Mouse (Mus musculus) lung, embryonic 15.5 days (tissue): ENCODE measurements around the gene Atp11a. TPM values are rescaled to one million over a fixed set of nuclear protein-coding genes. Genes with fewer than 3 reads are reported as not detected.

Experiments
- ATAC-seq: fragments of 200-750 bp; cut with Nextera tagmentation; 2 replicates; pipeline ENCODE4 v1.8.0; 2017; ENCODE audit warnings: moderate number of reproducible peaks, borderline replicate concordance; ENCODE audit not compliant: low FRiP score, low TSS enrichment; ENCODE audit errors: extremely low read depth
- H3K27ac ChIP-seq: fragments of 300-500 bp; sonication (generic); 2 replicates; pipeline ENCODE4 v1.5.1; 2015; ENCODE audit warnings: moderate library complexity, mild to moderate bottlenecking, inconsistent platforms
- H3K27me3 ChIP-seq: fragments of 300-500 bp; sonication (generic); 2 replicates; pipeline ENCODE4 v1.6.1; 2015; ENCODE audit warnings: inconsistent platforms
- H3K36me3 ChIP-seq: fragments of 300-500 bp; sonication (generic); 2 replicates; pipeline ENCODE4 v1.6.1; 2015; ENCODE audit warnings: inconsistent platforms
- H3K4me1 ChIP-seq: fragments of 300-500 bp; sonication (generic); 2 replicates; pipeline ENCODE4 v1.6.1; 2015; ENCODE audit warnings: inconsistent platforms
- H3K4me2 ChIP-seq: fragments of 300-500 bp; sonication (generic); 2 replicates; pipeline ENCODE4 v1.6.1; 2015; ENCODE audit warnings: inconsistent platforms, mild to moderate bottlenecking, moderate library complexity
- H3K4me3 ChIP-seq: fragments of 300-500 bp; sonication (generic); 2 replicates; pipeline ENCODE4 v1.5.1; 2015; ENCODE audit warnings: mild to moderate bottlenecking, inconsistent platforms
- H3K9ac ChIP-seq: fragments of 300-500 bp; sonication (generic); 2 replicates; pipeline ENCODE4 v1.6.1; 2015; ENCODE audit warnings: inconsistent platforms
- H3K9me3 ChIP-seq: fragments of 300-500 bp; sonication (generic); 2 replicates; pipeline ENCODE4 v1.6.1; 2016; ENCODE audit warnings: inconsistent platforms
- WGBS: fragments of 180-500 bp; shearing (Covaris S2); methylation state at CpG from one replicate; pipeline ENCODE4 v1.1.7; 2015; 5-methylcytosine and 5-hydroxymethylcytosine counted together
- polyA plus RNA-seq: library from polyadenylated mRNA; unstranded; fragments of >200 nt; fragmentation: Nextera tagmentation; extraction: Ambion mirVana; gene quantifications from 2 replicates; pipeline ENCODE4 v1.2.1, GENCODE M21; 2015

Atp11a gene
- polyA plus RNA-seq, 1 experiment from 2014 or later: 21.8 TPM

DNA sequence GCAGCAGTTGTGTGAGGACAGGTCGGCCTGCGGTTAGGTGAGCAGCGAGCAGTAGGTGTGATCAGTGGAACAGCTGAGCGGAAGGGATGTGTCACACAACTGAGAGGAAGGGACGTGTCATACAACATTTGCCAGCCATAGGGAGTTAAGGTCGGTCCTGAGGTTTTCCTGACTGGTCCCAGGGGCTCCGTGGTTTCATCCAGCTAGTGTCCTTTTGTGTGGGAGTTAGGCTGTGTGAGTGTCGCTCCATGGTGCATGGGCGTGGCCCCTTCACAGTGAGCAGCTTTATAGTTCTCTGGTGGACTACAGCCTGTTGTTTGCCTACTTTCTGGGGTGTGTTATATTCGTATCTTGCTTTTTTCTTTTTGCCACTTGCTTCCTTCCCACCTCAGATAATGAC lies 94.4 kb downstream of the Atp11a start:
- no peak overlapping the region for H3K9ac ChIP-seq
- no peaks in the 10 kb centered on the region for H3K9me3 ChIP-seq
- H3K36me3 ChIP-seq: peaks cover 49% of the 10 kb centered on the region
- H3K27me3 ChIP-seq: no peaks in the 10 kb centered on the region
- no peak overlapping the region for H3K4me3 ChIP-seq
- no peak for ATAC-seq
- H3K27ac ChIP-seq: no peak overlapping the region
- WGBS: 81% methylated on average over 10 of the region's 10 CpGs
- no peaks in the 10 kb centered on the region for H3K4me1 ChIP-seq
- no peak overlapping the region for H3K4me2 ChIP-seq

DNA sequence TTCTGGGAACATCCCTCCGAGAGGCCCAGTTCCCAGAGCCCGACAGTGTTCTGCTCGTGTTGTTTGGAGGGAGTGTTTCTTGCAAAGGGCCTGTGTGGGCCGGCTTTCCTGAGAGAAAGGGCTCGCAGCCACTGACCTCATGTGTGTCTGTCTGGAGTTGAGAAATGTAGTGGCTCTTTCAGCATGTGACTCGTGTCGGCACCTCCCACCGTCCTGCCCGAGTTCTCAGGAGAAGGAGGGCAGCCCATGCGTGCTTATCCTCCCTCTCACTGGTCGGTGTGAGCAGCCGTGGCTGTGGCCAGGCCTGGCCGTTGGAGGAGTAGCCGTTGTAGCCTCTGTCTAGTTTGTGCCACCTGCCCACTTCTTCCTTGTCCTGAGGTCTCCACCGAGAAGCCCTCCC lies 99.2 kb downstream of the Atp11a start:
- no peak overlapping the region for H3K27ac ChIP-seq
- WGBS: 65% methylated on average over 15 of the region's 15 CpGs
- no peak overlapping the region for H3K4me3 ChIP-seq
- peaks cover 11% of the 10 kb centered on the region; the same call in 1 of the 2 replicates for H3K36me3 ChIP-seq
- H3K9me3 ChIP-seq: no peaks in the 10 kb centered on the region
- H3K4me2 ChIP-seq: no peak overlapping the region
- H3K9ac ChIP-seq: no peak overlapping the region
- H3K27me3 ChIP-seq: no peaks in the 10 kb centered on the region
- no peak for ATAC-seq
- H3K4me1 ChIP-seq: no peaks in the 10 kb centered on the region

DNA sequence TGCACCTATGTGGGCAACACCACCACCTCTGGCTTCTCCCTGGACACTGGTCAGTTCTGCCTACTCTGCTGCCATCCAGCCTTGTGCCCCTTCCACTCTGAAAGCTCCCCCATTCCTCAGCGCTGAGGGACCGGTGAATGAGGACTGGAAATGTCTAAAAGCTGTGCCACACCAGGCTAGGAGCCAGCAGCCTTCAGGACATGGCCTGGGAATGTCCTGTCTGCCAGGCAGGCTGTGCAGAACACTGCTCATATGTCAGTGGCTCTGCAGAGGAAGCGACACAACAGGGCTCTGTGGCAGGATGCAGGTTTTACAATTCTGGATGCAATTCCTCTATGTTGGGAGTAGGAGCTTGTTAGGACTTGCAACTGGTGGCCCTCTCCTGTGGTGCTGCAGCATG lies 106.2 kb downstream of the Atp11a start:
- no peak for ATAC-seq

DNA sequence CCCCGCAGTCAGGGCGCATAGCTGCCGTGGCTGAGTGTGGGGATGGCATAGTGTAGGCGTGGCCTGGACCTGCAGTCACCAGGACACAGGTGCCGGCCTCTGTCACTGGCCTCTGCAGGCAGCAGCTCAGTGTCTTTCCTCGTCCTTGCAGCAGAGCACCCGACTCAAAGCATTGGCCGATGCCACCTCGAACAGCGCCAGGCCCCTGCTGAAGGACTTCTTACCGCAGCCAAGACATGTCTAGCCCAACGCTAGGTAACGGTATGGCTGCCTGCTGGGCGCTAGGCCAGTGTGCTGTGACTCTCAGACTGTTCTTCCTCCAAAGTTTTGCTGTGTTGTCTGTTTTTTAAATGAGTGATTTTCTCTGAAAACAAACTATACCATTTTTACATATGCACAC lies 106.8 kb downstream of the Atp11a start:
- Histone ChIP-seq H3K4me3 (no peak overlapping the region), H3K9me3 (no peaks in the 10 kb centered on the region), H3K4me2 (no peak overlapping the region), H3K4me1 (no peaks in the 10 kb centered on the region), H3K27ac (no peak overlapping the region), H3K36me3 (peaks cover 9% of the 10 kb centered on the region; the same call in 1 of the 2 replicates), H3K27me3 (no peaks in the 10 kb centered on the region), H3K9ac (no peak overlapping the region)
- WGBS: 89% methylated on average over 14 of the region's 14 CpGs
- ATAC-seq: no peak

More for the DNA sequence above, 106.2 kb downstream of the Atp11a start:
- Histone ChIP-seq H3K27ac (no peak overlapping the region), H3K9me3 (no peaks in the 10 kb centered on the region), H3K4me2 (no peak overlapping the region), H3K36me3 (peaks cover 9% of the 10 kb centered on the region; the same call in 1 of the 2 replicates), H3K9ac (no peak overlapping the region), H3K4me1 (no peaks in the 10 kb centered on the region), H3K27me3 (no peaks in the 10 kb centered on the region), H3K4me3 (no peak overlapping the region)
- WGBS: 89% methylated on average over 3 of the region's 3 CpGs

DNA sequence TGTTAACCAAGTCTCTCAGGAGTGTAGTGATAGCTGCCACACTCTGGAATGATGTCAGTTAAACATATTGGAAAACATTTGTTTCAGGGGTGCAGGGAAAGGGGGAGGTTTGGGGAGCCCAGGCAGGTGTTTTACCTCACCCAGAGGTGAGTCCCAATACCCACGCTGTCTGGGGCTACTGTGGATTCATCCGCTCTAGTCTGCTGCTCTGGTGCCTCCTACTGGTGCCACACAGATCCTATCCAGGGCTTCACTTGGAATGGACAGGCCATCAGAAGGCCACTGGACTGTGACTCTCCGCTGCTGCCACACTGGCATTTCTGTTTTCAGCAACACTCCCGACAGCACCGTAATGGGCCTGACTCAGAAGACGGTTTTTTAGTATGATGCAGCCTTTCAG lies 109.0 kb downstream of the Atp11a start:
- H3K27ac ChIP-seq: no peak overlapping the region
- H3K4me3 ChIP-seq: no peak overlapping the region
- ATAC-seq: no peak
- no peaks in the 10 kb centered on the region for H3K27me3 ChIP-seq
- H3K36me3 ChIP-seq: 0 out of 2 replicates have a peak, but pooled peaks cover 9% of the 10 kb centered on the region
- H3K4me1 ChIP-seq: no peaks in the 10 kb centered on the region
- H3K9me3 ChIP-seq: no peaks in the 10 kb centered on the region
- no peak overlapping the region for H3K9ac ChIP-seq
- WGBS: 75% methylated on average over 6 of the region's 6 CpGs
- H3K4me2 ChIP-seq: no peak overlapping the region

DNA sequence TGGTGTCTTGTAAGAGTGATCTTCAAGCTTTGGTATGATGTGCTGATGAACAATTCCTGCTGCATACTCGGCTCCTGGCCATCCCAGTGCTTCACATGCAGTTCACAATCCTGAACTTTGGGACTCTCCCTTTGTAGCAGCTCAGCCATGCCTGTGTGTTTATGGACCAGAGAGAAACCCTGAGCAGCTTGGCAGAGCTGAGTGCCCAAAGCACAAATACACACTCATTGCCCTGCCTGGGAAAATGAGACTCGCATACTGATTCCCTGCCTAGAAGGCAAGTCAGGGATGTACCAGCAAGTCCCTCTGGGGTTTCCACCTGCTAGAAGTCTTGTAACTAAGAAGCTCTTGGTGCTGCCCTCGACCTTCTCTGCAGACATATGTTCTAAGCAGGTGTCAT lies 112.8 kb downstream of the Atp11a start:
- Histone ChIP-seq H3K4me2 (no peak overlapping the region), H3K4me1 (peaks cover 19% of the 10 kb centered on the region), H3K4me3 (no peak overlapping the region), H3K36me3 (0 out of 2 replicates have a peak, but pooled peaks cover 3% of the 10 kb centered on the region), H3K27ac (no peak overlapping the region), H3K9me3 (no peaks in the 10 kb centered on the region), H3K9ac (no peak overlapping the region), H3K27me3 (peaks cover 4% of the 10 kb centered on the region; the same call in 1 of the 2 replicates)
- WGBS: 74% methylated on average over 3 of the region's 3 CpGs
- no peak for ATAC-seq

DNA sequence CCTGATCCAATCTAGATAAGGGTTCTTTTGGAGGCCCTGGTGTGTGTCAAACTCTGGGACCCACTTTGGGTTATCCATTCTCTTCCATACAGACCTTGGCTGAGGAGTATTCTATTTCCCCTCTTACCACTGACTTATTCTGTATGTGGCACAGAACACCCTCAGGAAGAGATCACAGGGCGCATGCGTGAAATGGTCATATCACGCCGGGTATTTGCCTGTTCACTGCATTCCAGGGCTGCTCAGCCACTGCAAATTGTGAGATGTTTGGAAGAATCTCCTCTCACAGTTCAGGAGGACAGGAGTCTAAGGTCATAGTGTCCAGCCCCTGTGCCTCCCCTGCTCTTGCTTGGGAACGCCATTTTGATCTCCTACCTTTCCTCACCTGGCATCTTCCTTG lies 113.8 kb downstream of the Atp11a start:
- ATAC-seq: no peak
- H3K36me3 ChIP-seq: 0 out of 2 replicates have a peak, but pooled peaks cover under 1% of the 10 kb centered on the region

DNA sequence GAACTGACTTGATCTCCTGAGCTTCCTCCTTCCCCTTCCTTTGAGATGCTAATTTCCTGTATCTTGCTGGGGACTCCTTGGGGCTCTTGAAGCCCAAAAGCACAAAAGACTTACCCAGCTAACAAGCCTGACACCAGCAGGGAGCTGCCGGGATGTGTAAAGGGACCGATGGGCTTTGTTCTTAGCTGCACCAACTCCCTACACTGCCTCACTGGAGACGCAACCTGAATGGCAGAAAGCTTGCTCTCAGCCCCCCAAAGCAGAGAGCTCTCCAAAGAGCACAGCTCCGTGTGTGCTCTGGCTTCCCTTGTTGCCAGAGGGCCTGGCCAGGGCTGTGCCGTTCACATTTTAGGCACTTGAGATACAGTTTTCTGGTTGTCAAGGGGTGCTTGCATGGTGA lies 114.6 kb downstream of the Atp11a start:
- 8% methylated on average over 5 of the region's 5 CpGs for WGBS
- no peak overlapping the region for H3K9ac ChIP-seq

More for the DNA sequence above, 113.8 kb downstream of the Atp11a start:
- Histone ChIP-seq H3K4me2 (no peak overlapping the region), H3K9ac (no peak overlapping the region), H3K4me3 (no peak overlapping the region), H3K27me3 (peaks cover 4% of the 10 kb centered on the region; the same call in 1 of the 2 replicates), H3K27ac (no peak overlapping the region), H3K9me3 (no peaks in the 10 kb centered on the region), H3K4me1 (peaks cover 20% of the 10 kb centered on the region)
- 84% methylated on average over 5 of the region's 5 CpGs for WGBS

DNA sequence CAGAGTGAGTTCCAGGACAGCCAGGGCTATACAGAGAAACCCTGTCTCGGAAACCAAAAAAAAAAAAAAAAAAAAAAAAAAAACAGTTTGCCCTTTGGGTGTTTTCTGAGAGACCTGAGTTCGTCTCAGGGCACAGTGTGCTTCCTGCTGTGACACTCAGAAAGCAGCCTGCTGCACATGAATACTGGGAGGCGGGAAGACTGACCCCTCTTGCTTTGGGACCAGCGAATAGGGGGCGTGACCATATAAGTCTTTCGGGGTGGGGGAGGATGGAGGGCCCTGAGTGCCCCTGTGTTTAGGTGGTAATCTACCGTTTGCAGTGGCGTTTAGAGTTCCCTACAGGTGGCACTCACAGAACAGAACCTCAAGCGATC lies 116.2 kb downstream of the Atp11a start:
- Histone ChIP-seq H3K9ac (0 out of 2 replicates have a peak overlapping the region, but pooled peaks have one; percentile 13), H3K4me1 (peaks cover 20% of the 10 kb centered on the region), H3K9me3 (no peaks in the 10 kb centered on the region), H3K36me3 (no peaks in the 10 kb centered on the region), H3K4me2 (peak overlapping the region; percentile 83), H3K27ac (no peak overlapping the region), H3K27me3 (peaks cover 4% of the 10 kb centered on the region; the same call in 1 of the 2 replicates), H3K4me3 (peak overlapping the region; percentile 52)
- 7% methylated on average over 8 of the region's 9 CpGs for WGBS
- no peak for ATAC-seq

More for the DNA sequence above, 114.6 kb downstream of the Atp11a start:
- no peak overlapping the region for H3K27ac ChIP-seq
- no peak overlapping the region for H3K4me2 ChIP-seq
- peaks cover 4% of the 10 kb centered on the region; the same call in 1 of the 2 replicates for H3K27me3 ChIP-seq
- H3K4me1 ChIP-seq: peaks cover 20% of the 10 kb centered on the region
- no peak overlapping the region for H3K4me3 ChIP-seq
- H3K36me3 ChIP-seq: no peaks in the 10 kb centered on the region
- no peak for ATAC-seq
- H3K9me3 ChIP-seq: no peaks in the 10 kb centered on the region

DNA sequence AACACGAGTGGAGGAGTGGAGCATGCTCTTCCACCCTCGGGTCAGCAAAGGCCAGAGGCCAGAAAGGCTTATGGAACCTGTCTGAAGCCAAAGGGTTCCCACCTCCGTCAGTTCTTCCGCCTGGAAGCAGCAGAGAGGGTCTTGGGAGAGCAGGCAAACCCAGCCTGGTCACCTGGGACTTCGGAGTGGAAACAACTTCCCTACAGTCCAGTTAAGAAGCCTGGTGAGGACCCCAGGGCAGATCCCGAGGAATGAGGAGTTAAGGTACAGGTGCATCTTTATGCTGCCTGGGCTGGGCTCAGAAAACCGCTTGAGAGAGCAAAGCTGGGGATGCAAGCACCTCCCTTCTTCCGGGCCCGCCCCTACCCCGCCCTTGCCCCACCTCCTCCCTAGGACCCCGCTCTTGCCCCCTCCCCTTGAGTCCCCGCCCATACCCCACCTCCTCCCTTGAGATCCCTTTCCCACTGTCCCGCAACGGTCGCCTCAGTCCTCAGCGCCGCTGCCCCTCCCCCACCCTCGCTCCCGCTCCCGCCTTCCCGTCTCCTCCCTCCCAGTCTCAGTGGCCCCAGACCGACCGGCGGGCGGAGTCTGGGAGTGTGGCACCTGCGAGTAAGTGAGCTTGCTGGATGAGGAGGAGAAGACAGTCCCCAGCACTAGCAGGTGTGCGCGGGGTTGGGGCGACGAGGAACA lies 116.7 kb downstream of the Atp11a start, which contains the start of gene Mcf2l:
Mcf2l (plus strand) TSS at position 450 of the 690 bp plus-strand sequence.
- H3K4me2 ChIP-seq: peak within 1 kb of the TSS; percentile 83
- 2% methylated on average over 30 of the region's 30 CpGs for WGBS
- ATAC-seq: peak; percentile 71
- H3K27me3 ChIP-seq: peaks cover 4% of the 10 kb centered on the region; the same call in 1 of the 2 replicates
- 0 out of 2 replicates have a peak within 1 kb of the TSS, but pooled peaks have one; percentile 11 for H3K27ac ChIP-seq
- no peaks in the 10 kb centered on the region for H3K9me3 ChIP-seq
- H3K4me3 ChIP-seq: peak within 1 kb of the TSS; percentile 52
- peaks cover 20% of the 10 kb centered on the region for H3K4me1 ChIP-seq
- H3K36me3 ChIP-seq: no peaks in the 10 kb centered on the region
- H3K9ac ChIP-seq: peak within 1 kb of the TSS; percentile 29

DNA sequence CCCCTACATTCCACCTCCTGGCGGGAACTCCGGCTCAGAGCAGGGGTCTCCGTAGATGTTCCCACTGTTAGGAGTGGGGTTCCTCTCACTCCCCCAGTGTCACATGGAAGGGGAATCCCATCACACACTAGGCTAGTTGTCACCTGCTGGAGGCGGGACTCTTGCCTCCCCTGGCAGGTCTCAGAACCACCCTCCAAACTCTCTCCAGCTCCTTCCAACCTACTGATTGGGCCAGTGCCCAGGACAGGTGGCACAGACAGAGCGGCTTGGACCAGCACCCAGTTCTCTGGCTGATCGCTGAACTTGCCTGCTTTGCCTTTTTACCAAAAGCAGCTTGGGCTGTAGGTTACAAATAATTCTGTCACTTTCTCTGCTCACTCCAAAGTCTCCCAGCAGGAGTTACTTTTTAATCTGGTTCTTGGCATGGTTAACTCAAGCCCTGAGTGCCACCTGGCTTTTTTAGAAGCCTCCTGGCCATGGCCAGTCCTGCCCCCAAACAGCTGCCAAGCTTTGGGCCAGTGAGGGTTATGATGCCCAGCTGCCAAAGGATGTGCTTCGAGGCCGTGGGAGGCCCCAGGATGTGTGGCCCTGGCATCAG lies 117.5 kb downstream of the Atp11a start:
- ATAC-seq: peak; percentile 56; the same call in 1 of the 2 replicates
- Histone ChIP-seq H3K4me1 (peaks cover 20% of the 10 kb centered on the region), H3K36me3 (no peaks in the 10 kb centered on the region), H3K27me3 (peaks cover 4% of the 10 kb centered on the region; the same call in 1 of the 2 replicates), H3K9ac (peak overlapping the region; percentile 29), H3K9me3 (no peaks in the 10 kb centered on the region), H3K27ac (0 out of 2 replicates have a peak overlapping the region, but pooled peaks have one; percentile 11), H3K4me3 (peak overlapping the region; percentile 52), H3K4me2 (peak overlapping the region; percentile 83)
- WGBS: 13% methylated on average over 8 of the region's 8 CpGs

DNA sequence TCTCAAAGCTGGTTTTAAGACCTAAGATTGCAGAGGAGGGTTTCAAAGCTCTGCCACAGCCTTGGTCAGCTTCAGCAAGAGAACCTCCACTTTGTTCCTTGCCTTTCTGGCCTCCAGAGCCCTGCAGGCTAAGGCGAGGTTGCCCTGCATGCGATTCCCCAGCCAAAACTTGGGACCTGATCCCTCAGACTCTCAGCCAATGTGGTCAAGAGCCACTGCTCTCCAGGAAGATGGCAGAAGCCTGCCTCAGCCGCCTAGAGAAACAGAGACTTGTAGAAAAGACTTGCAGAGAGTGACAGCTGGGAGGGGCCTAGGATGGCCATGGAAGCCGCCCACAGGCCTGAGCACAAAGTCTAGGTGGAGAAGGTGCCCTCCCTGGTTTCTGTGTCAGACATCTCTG lies 118.2 kb downstream of the Atp11a start:
- Histone ChIP-seq H3K27ac (no peak overlapping the region), H3K9ac (no peak overlapping the region), H3K27me3 (peaks cover 4% of the 10 kb centered on the region; the same call in 1 of the 2 replicates), H3K9me3 (no peaks in the 10 kb centered on the region), H3K4me2 (peak overlapping the region; percentile 83; the same call in 1 of the 2 replicates), H3K4me3 (no peak overlapping the region), H3K4me1 (peaks cover 23% of the 10 kb centered on the region), H3K36me3 (no peaks in the 10 kb centered on the region)
- no peak for ATAC-seq
- 73% methylated on average over 4 of the region's 4 CpGs for WGBS
